Mouse (Mus musculus): ENCODE measurements around the gene Ctnnbip1. TPM values are rescaled to one million over a fixed set of nuclear protein-coding genes. Genes with fewer than 3 reads are reported as not detected.

Gene Ctnnbip1
- polyA plus RNA-seq, 1 experiment = 57.8 TPM

DNA sequence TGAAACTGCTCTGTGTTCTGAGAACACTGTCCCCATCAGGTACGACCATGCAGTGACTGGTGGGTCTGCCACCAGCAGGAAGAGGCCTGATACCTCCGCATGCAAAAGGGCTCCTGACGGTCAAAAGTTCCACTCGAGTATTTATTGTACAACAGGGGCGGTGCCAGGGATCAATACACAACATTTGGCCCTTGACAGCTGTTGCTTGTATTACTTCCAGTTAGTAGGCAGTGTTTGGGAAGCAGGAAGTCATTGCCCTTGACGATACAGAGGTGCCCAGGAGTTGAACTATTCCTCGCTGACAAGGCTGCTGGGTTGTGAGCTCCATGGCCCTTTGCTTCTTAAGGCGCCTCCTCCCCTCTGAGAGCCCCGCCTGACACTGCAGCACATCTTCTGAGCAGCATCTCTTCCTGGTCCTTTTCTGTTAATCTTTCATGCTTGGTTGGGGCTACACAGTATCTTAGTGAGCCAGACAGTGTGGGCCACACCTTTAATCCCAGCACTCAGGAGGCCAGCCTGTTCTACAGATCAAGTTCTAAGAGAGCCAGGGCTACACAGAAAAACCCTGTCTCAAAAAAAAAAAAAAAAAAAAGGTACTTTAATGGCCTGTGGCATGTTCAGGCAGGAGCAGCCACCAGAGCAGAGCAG lies 28.9 kb downstream of the Ctnnbip1 start:
- H3K4me3 ChIP-seq (ENCODE audit: insufficient read depth, poor library complexity, severe bottlenecking) = no peak overlapping the region
- no peaks in the 10 kb centered on the region for H3K79me2 ChIP-seq (ENCODE audit: control insufficient read depth, insufficient read depth)
- TF ChIP-seq MYOD1 (IDR thresholded peaks at IDR 0.05; ENCODE audit: control insufficient read depth, insufficient read length, low read depth) (no peak), USF1 (IDR thresholded peaks at IDR 0.05; ENCODE audit: low read depth) (no peak), CTCF (IDR thresholded peaks at IDR 0.05; ENCODE audit: control insufficient read depth, insufficient read depth, insufficient read length) (no peak), CEBPB (IDR thresholded peaks at IDR 0.05; ENCODE audit: low read depth) (no peak), FOSL1 (IDR thresholded peaks at IDR 0.05; ENCODE audit: insufficient read depth, low read length, poor library complexity, severe bottlenecking) (no peak), MAX (IDR thresholded peaks at IDR 0.05) (no peak), MYOG (IDR thresholded peaks at IDR 0.05; ENCODE audit: control insufficient read depth, extremely low read depth, insufficient read length) (no peak)
- peaks cover 14% of the 10 kb centered on the region for H3K36me3 ChIP-seq (ENCODE audit: control insufficient read depth, insufficient read depth)
- H3ac ChIP-seq (ENCODE audit: control insufficient read depth, insufficient read length, low read depth) = no peak overlapping the region
- H3K79me3 ChIP-seq (ENCODE audit: low read depth) = no peaks in the 10 kb centered on the region
- no peaks in the 10 kb centered on the region for H3K27me3 ChIP-seq (ENCODE audit: control insufficient read depth, insufficient read depth, insufficient read length)

DNA sequence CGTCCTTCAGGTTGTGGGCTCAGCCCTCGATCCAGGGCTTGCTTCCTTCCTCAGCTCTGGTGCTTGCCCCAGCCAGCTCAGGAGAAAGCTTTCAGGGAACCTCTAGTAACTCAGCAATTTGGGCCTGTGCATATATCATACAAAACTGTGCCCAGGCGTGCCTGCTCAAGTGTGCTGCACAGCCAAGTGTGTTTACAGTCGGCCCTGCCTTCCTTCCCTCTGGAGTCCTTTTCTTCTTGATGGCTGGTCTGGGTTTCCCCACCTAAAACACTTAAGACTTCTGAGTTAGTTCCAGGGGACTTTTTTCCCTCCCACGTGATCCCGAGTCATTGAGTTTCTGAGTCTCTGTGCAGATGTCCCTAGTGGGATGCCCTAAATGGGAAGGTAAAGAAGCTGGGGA lies 29.5 kb downstream of the Ctnnbip1 start:
- no peak for TF ChIP-seq CEBPB (IDR thresholded peaks at IDR 0.05; ENCODE audit: low read depth)
- no peak for TF ChIP-seq USF1 (IDR thresholded peaks at IDR 0.05; ENCODE audit: low read depth)
- no peak for TF ChIP-seq MYOG (IDR thresholded peaks at IDR 0.05; ENCODE audit: control insufficient read depth, extremely low read depth, insufficient read length)
- no peak for TF ChIP-seq CTCF (IDR thresholded peaks at IDR 0.05; ENCODE audit: control insufficient read depth, insufficient read depth, insufficient read length)
- no peak for TF ChIP-seq MYOD1 (IDR thresholded peaks at IDR 0.05; ENCODE audit: control insufficient read depth, insufficient read length, low read depth)
- Histone ChIP-seq H3K4me3 (ENCODE audit: insufficient read depth, poor library complexity, severe bottlenecking) (no peak overlapping the region), H3ac (ENCODE audit: control insufficient read depth, insufficient read length, low read depth) (no peak overlapping the region), H3K79me2 (ENCODE audit: control insufficient read depth, insufficient read depth) (no peaks in the 10 kb centered on the region), H3K79me3 (ENCODE audit: low read depth) (no peaks in the 10 kb centered on the region), H3K27me3 (ENCODE audit: control insufficient read depth, insufficient read depth, insufficient read length) (no peaks in the 10 kb centered on the region), H3K36me3 (ENCODE audit: control insufficient read depth, insufficient read depth) (peaks cover 14% of the 10 kb centered on the region)

DNA sequence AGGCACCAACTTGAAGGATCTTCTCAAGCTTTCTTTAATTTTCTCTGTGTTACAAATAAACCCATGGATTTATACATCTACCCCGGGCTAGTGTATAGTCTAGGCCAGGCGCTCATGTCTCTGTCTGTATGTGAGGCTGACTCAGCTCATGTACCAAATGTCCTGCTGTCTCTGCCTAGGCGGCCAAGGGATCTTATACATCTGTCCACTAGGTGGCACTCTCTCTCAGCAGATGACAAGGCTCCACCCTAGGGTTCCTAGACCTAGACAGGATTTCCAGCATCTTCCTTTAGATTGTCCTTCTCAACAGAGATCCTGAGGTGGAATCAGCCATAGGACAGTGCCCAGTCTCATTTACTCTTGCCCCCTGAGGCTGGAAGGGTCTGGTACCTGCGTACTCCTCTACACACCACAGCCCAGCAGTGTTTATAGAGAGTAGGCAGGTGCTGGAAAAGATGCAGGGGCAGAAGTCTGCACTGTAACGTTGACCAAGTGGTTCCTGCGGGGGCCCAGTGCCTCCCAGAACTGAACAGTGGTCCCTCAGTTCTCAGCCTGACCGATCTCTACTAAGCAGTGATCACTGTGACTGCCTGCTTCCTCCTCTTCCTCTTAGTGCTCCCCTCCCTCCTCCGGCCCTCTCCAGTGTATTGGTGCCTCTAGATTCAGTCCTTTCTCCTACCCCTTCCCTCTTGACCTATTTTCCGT lies 31.3 kb downstream of the Ctnnbip1 start:
- H3K36me3 ChIP-seq (ENCODE audit: control insufficient read depth, insufficient read depth) = peaks cover 14% of the 10 kb centered on the region
- no peaks in the 10 kb centered on the region for H3K27me3 ChIP-seq (ENCODE audit: control insufficient read depth, insufficient read depth, insufficient read length)
- H3ac ChIP-seq (ENCODE audit: control insufficient read depth, insufficient read length, low read depth) = no peak overlapping the region
- H3K79me3 ChIP-seq (ENCODE audit: low read depth) = no peaks in the 10 kb centered on the region
- H3K79me2 ChIP-seq (ENCODE audit: control insufficient read depth, insufficient read depth) = no peaks in the 10 kb centered on the region
- TF ChIP-seq MYOG (IDR thresholded peaks at IDR 0.05; ENCODE audit: control insufficient read depth, extremely low read depth, insufficient read length) (no peak), CEBPB (IDR thresholded peaks at IDR 0.05; ENCODE audit: low read depth) (no peak), MYOD1 (IDR thresholded peaks at IDR 0.05; ENCODE audit: control insufficient read depth, insufficient read length, low read depth) (no peak), USF1 (IDR thresholded peaks at IDR 0.05; ENCODE audit: low read depth) (no peak), CTCF (IDR thresholded peaks at IDR 0.05; ENCODE audit: control insufficient read depth, insufficient read depth, insufficient read length) (peak; percentile 87)
- H3K4me3 ChIP-seq (ENCODE audit: insufficient read depth, poor library complexity, severe bottlenecking) = no peak overlapping the region

DNA sequence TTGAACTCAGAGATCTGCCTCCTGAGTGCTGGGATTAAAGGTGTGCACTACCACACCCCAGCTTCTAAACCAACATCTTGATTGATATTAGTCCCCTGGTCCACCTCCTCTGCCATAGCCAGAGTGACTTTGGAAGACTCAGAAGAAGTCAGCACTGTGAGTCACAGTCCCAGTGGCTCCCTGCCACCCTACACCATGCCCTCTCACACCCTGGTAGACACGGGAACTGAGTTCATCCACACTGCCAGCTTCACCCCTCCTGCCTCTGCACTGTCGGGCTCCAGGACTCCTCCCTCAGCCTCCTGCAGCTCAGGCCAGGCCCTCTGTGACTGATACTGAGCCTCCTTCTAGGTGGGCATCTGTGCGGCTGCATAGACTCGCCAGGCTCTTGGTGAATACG lies 32.8 kb downstream of the Ctnnbip1 start:
- TF ChIP-seq MYOG (IDR thresholded peaks at IDR 0.05; ENCODE audit: control insufficient read depth, extremely low read depth, insufficient read length) (no peak), MAX (IDR thresholded peaks at IDR 0.05) (no peak), USF1 (IDR thresholded peaks at IDR 0.05; ENCODE audit: low read depth) (no peak), CTCF (IDR thresholded peaks at IDR 0.05; ENCODE audit: control insufficient read depth, insufficient read depth, insufficient read length) (no peak), CEBPB (IDR thresholded peaks at IDR 0.05; ENCODE audit: low read depth) (no peak), MYOD1 (IDR thresholded peaks at IDR 0.05; ENCODE audit: control insufficient read depth, insufficient read length, low read depth) (no peak), FOSL1 (IDR thresholded peaks at IDR 0.05; ENCODE audit: insufficient read depth, low read length, poor library complexity, severe bottlenecking) (no peak)
- Histone ChIP-seq H3ac (ENCODE audit: control insufficient read depth, insufficient read length, low read depth) (no peak overlapping the region), H3K36me3 (ENCODE audit: control insufficient read depth, insufficient read depth) (peaks cover 10% of the 10 kb centered on the region), H3K4me3 (ENCODE audit: insufficient read depth, poor library complexity, severe bottlenecking) (no peak overlapping the region), H3K79me2 (ENCODE audit: control insufficient read depth, insufficient read depth) (no peaks in the 10 kb centered on the region), H3K79me3 (ENCODE audit: low read depth) (no peaks in the 10 kb centered on the region), H3K27me3 (ENCODE audit: control insufficient read depth, insufficient read depth, insufficient read length) (no peaks in the 10 kb centered on the region)

DNA sequence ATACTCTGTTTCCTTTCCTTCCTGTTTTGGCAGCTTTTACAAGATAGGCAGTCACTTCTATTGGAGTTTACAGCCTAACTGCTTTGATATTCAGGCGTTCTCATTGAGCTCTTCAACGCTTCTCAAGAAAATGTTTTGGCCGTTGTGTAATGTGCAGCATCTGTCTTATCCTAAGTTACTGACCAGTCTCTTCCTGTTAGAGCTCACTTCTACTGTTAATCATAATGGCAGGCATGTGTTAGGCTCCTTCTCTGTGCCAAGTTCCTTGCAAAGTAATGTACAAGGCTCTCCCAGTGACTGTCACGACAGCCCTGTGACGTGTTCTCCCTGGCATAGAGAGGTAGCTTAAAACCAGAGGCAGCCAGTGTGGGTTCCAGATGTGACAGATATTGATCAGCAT lies 33.7 kb downstream of the Ctnnbip1 start:
- no peak for TF ChIP-seq MYOG (IDR thresholded peaks at IDR 0.05; ENCODE audit: control insufficient read depth, extremely low read depth, insufficient read length)
- peaks cover 6% of the 10 kb centered on the region for H3K36me3 ChIP-seq (ENCODE audit: control insufficient read depth, insufficient read depth)

DNA sequence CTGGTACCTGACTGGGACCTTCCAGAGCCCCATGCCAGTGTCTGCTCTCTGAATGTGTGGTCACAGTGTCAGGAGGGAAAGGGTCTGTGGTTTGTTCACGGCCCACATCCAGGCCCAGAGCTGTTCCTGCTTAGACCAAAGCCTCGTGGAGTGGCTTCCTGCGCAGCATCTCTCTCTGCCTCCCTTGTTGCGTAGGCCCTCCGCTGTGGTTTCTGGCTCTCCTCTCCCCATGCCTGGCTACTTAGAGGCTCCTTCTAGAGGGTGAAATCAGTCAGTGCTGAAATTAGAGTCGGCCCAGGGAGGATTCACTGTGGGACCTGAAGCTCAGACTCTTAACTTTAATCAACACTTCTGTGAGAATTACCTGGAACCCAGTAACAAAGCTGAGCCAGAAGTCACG lies 35.8 kb downstream of the Ctnnbip1 start:
- no peak for TF ChIP-seq CEBPB (IDR thresholded peaks at IDR 0.05; ENCODE audit: low read depth)
- no peak for TF ChIP-seq CTCF (IDR thresholded peaks at IDR 0.05; ENCODE audit: control insufficient read depth, insufficient read depth, insufficient read length)
- no peak for TF ChIP-seq USF1 (IDR thresholded peaks at IDR 0.05; ENCODE audit: low read depth)
- no peak for TF ChIP-seq MYOD1 (IDR thresholded peaks at IDR 0.05; ENCODE audit: control insufficient read depth, insufficient read length, low read depth)
- TF ChIP-seq MAX (IDR thresholded peaks at IDR 0.05) = no peak
- TF ChIP-seq MYOG (IDR thresholded peaks at IDR 0.05; ENCODE audit: control insufficient read depth, extremely low read depth, insufficient read length) = no peak
- no peak for TF ChIP-seq FOSL1 (IDR thresholded peaks at IDR 0.05; ENCODE audit: insufficient read depth, low read length, poor library complexity, severe bottlenecking)
- Histone ChIP-seq H3K79me2 (ENCODE audit: control insufficient read depth, insufficient read depth) (no peaks in the 10 kb centered on the region), H3ac (ENCODE audit: control insufficient read depth, insufficient read length, low read depth) (no peak overlapping the region), H3K36me3 (ENCODE audit: control insufficient read depth, insufficient read depth) (no peaks in the 10 kb centered on the region), H3K4me3 (ENCODE audit: insufficient read depth, poor library complexity, severe bottlenecking) (no peak overlapping the region), H3K27me3 (ENCODE audit: control insufficient read depth, insufficient read depth, insufficient read length) (no peaks in the 10 kb centered on the region), H3K79me3 (ENCODE audit: low read depth) (no peaks in the 10 kb centered on the region)

More for the DNA sequence above, 33.7 kb downstream of the Ctnnbip1 start:
- Histone ChIP-seq H3K79me3 (ENCODE audit: low read depth) (no peaks in the 10 kb centered on the region), H3K4me3 (ENCODE audit: insufficient read depth, poor library complexity, severe bottlenecking) (no peak overlapping the region), H3K79me2 (ENCODE audit: control insufficient read depth, insufficient read depth) (no peaks in the 10 kb centered on the region), H3ac (ENCODE audit: control insufficient read depth, insufficient read length, low read depth) (no peak overlapping the region), H3K27me3 (ENCODE audit: control insufficient read depth, insufficient read depth, insufficient read length) (no peaks in the 10 kb centered on the region)

Data from C2C12 (cell line).